Mouse (Mus musculus) forebrain, embryonic 14.5 days (tissue): ENCODE measurements around the gene Samd14. TPM values are rescaled to one million over a fixed set of nuclear protein-coding genes. Genes with fewer than 3 reads are reported as not detected.
A peak's percentile ranks its signal among the peaks of the same experiment; 100 is the strongest.

Experiments
- ATAC-seq: fragments of 200-750 bp; cut with Nextera tagmentation; 2 replicates; pipeline ENCODE4 v1.8.0; 2017; ENCODE audit warnings: mild to moderate bottlenecking, moderate library complexity
- DNase-seq: peaks from one replicate; pipeline ENCODE4 v3.0.0-alpha.2; 2015; ENCODE audit warnings: low spot score
- H3K27ac ChIP-seq: fragments of 300-500 bp; sonication (generic); 2 replicates; pipeline ENCODE4 v1.5.1; 2014; ENCODE audit warnings: low read depth, mild to moderate bottlenecking, control low read depth, low read length, moderate library complexity
- H3K27me3 ChIP-seq: fragments of 300-500 bp; sonication (generic); replicated peaks from 2 replicates; pipeline ENCODE4 v1.6.1; 2014; ENCODE audit warnings: low read length, control low read depth, mixed read lengths; ENCODE audit not compliant: control insufficient read depth, insufficient read depth
- H3K36me3 ChIP-seq: fragments of 300-500 bp; sonication (generic); 2 replicates; pipeline ENCODE4 v1.6.1; 2014; ENCODE audit warnings: low read length, control low read depth; ENCODE audit not compliant: control insufficient read depth, insufficient read depth
- H3K4me1 ChIP-seq: fragments of 300-500 bp; sonication (generic); 2 replicates; pipeline ENCODE4 v1.6.1; 2014; ENCODE audit warnings: antibody characterized with exemption, low read length, control low read depth; ENCODE audit not compliant: control insufficient read depth, insufficient read depth
- H3K4me2 ChIP-seq: fragments of 300-500 bp; sonication (generic); 2 replicates; pipeline ENCODE4 v1.6.1; 2014; ENCODE audit warnings: mild to moderate bottlenecking, control low read depth, low read length
- H3K4me3 ChIP-seq: fragments of 300-500 bp; sonication (generic); 2 replicates; pipeline ENCODE4 v1.5.1; 2014; ENCODE audit warnings: low read depth, low read length, control low read depth
- H3K9ac ChIP-seq: fragments of 300-500 bp; sonication (generic); 2 replicates; pipeline ENCODE4 v1.6.1; 2014; ENCODE audit warnings: mild to moderate bottlenecking, low read length, control low read depth, moderate library complexity
- H3K9me3 ChIP-seq: fragments of 300-500 bp; sonication (generic); replicated peaks from 2 replicates; pipeline ENCODE4 v1.6.1; 2016; ENCODE audit warnings: low read length, control low read depth, mixed read lengths; ENCODE audit not compliant: control insufficient read depth
- WGBS: fragments of 180-500 bp; shearing (Covaris S2); extraction: QIAGEN DNeasy Blood & Tissue Kit; methylation state at CpG from one replicate; pipeline ENCODE4 v1.1.7; 2014; 5-methylcytosine and 5-hydroxymethylcytosine counted together
- polyA plus RNA-seq: library from polyadenylated mRNA; unstranded; fragments of >200 nt; fragmentation: Nextera tagmentation; extraction: Ambion mirVana; gene quantifications from 2 replicates; pipeline ENCODE4 v1.2.1, GENCODE M21; 2014

Samd14 gene
- polyA plus RNA-seq, 1 experiment from 2014 or later = 81.7 TPM

- DNase-seq (peak; percentile 99), ATAC-seq (peak; percentile 98)
- peak within 1 kb of the TSS; percentile 68 for H3K9ac ChIP-seq
- H3K4me3 ChIP-seq = peak within 1 kb of the TSS; percentile 69
- WGBS = under 1% methylated on average over 41 of the region's 41 CpGs
- H3K27ac ChIP-seq = peak within 1 kb of the TSS; percentile 60
- H3K9me3 ChIP-seq = no peaks in the 10 kb centered on the region
- H3K4me2 ChIP-seq = peak within 1 kb of the TSS; percentile 91
- peaks cover 10% of the 10 kb centered on the region; the same call in 1 of the 2 replicates for H3K4me1 ChIP-seq
- no peaks in the 10 kb centered on the region for H3K27me3 ChIP-seq
- H3K36me3 ChIP-seq = no peaks in the 10 kb centered on the region
Observed at GRCm38 (mm10) chr11:95041139-95041609, 31.5 kb downstream of the Samd14 start, which contains the start of gene Pdk2. Gene Pdk2, minus strand, starts transcription at chr11:95041354.

GRCm38 (mm10) chr11:95042096-95042495, 32.4 kb downstream of the Samd14 start:
- no peaks in the 10 kb centered on the region for H3K27me3 ChIP-seq
- H3K27ac ChIP-seq = no peak overlapping the region
- H3K4me2 ChIP-seq = peak overlapping the region; percentile 91
- H3K9ac ChIP-seq = peak overlapping the region; percentile 1; the same call in 1 of the 2 replicates
- H3K4me3 ChIP-seq = peak overlapping the region; percentile 69
- no peaks in the 10 kb centered on the region for H3K36me3 ChIP-seq
- WGBS = under 1% methylated on average over 11 of the region's 11 CpGs
- H3K4me1 ChIP-seq = peaks cover 10% of the 10 kb centered on the region; the same call in 1 of the 2 replicates
- peak; percentile 18 for ATAC-seq
- H3K9me3 ChIP-seq = no peaks in the 10 kb centered on the region
- DNase-seq = peak; percentile 92

- WGBS = 88% methylated on average over 4 of the region's 4 CpGs
- Histone ChIP-seq H3K9me3 (no peaks in the 10 kb centered on the region), H3K36me3 (no peaks in the 10 kb centered on the region), H3K4me3 (no peak overlapping the region), H3K27ac (no peak overlapping the region), H3K27me3 (no peaks in the 10 kb centered on the region), H3K4me2 (no peak overlapping the region), H3K4me1 (peaks cover 10% of the 10 kb centered on the region; the same call in 1 of the 2 replicates), H3K9ac (no peak overlapping the region)
- no peak for DNase-seq
- no peak for ATAC-seq
Observed at GRCm38 (mm10) chr11:95043060-95043459, 33.4 kb downstream of the Samd14 start.

GRCm38 (mm10) chr11:95043608-95044007, 33.9 kb downstream of the Samd14 start:
- Histone ChIP-seq H3K4me3 (no peak overlapping the region), H3K9ac (no peak overlapping the region), H3K4me1 (peaks cover 10% of the 10 kb centered on the region; the same call in 1 of the 2 replicates), H3K27me3 (no peaks in the 10 kb centered on the region), H3K27ac (no peak overlapping the region), H3K36me3 (no peaks in the 10 kb centered on the region), H3K4me2 (no peak overlapping the region), H3K9me3 (no peaks in the 10 kb centered on the region)
- DNase-seq (no peak), ATAC-seq (no peak)
- WGBS = 57% methylated on average over 7 of the region's 7 CpGs

- no peak overlapping the region for H3K4me2 ChIP-seq
- ATAC-seq (no peak), DNase-seq (no peak)
- WGBS = 50% methylated on average over 12 of the region's 13 CpGs
- H3K9ac ChIP-seq = no peak overlapping the region
- H3K4me3 ChIP-seq = no peak overlapping the region
- H3K9me3 ChIP-seq = no peaks in the 10 kb centered on the region
- H3K4me1 ChIP-seq = peaks cover 10% of the 10 kb centered on the region; the same call in 1 of the 2 replicates
- H3K27ac ChIP-seq = no peak overlapping the region
- H3K36me3 ChIP-seq = no peaks in the 10 kb centered on the region
- no peaks in the 10 kb centered on the region for H3K27me3 ChIP-seq
Observed at GRCm38 (mm10) chr11:95044185-95044870, 34.6 kb downstream of the Samd14 start.

GRCm38 (mm10) chr11:95046980-95047680, 37.5 kb downstream of the Samd14 start:
- no peaks in the 10 kb centered on the region for H3K27me3 ChIP-seq
- H3K27ac ChIP-seq = no peak overlapping the region
- H3K4me1 ChIP-seq = no peaks in the 10 kb centered on the region
- H3K9ac ChIP-seq = no peak overlapping the region
- H3K36me3 ChIP-seq = no peaks in the 10 kb centered on the region
- DNase-seq = peak; percentile 83
- H3K9me3 ChIP-seq = no peaks in the 10 kb centered on the region
- H3K4me2 ChIP-seq = no peak overlapping the region
- H3K4me3 ChIP-seq = no peak overlapping the region
- peak; percentile 71 for ATAC-seq
- WGBS = 55% methylated on average over 9 of the region's 9 CpGs

- DNase-seq (no peak), ATAC-seq (no peak)
- H3K4me3 ChIP-seq = no peak overlapping the region
- no peaks in the 10 kb centered on the region for H3K4me1 ChIP-seq
- no peaks in the 10 kb centered on the region for H3K36me3 ChIP-seq
- H3K4me2 ChIP-seq = no peak overlapping the region
- 81% methylated on average over 9 of the region's 9 CpGs for WGBS
- no peak overlapping the region for H3K27ac ChIP-seq
- no peaks in the 10 kb centered on the region for H3K27me3 ChIP-seq
- no peaks in the 10 kb centered on the region for H3K9me3 ChIP-seq
- H3K9ac ChIP-seq = no peak overlapping the region
Observed at GRCm38 (mm10) chr11:95053062-95053461, 43.4 kb downstream of the Samd14 start.

GRCm38 (mm10) chr11:95056768-95057501, 47.3 kb downstream of the Samd14 start:
- Histone ChIP-seq H3K4me1 (no peaks in the 10 kb centered on the region), H3K9ac (peak overlapping the region; percentile 9; the same call in 1 of the 2 replicates), H3K4me3 (no peak overlapping the region; the same call in 1 of the 2 replicates), H3K27ac (no peak overlapping the region), H3K9me3 (no peaks in the 10 kb centered on the region), H3K27me3 (no peaks in the 10 kb centered on the region), H3K4me2 (peak overlapping the region; percentile 38), H3K36me3 (no peaks in the 10 kb centered on the region)
- ATAC-seq (peak; percentile 46; the same call in 1 of the 2 replicates), DNase-seq (peak; percentile 59)
- WGBS = 7% methylated on average over 19 of the region's 19 CpGs
